Mouse (Mus musculus) forebrain, embryonic 14.5 days (tissue): ENCODE measurements around the gene Ercc2. TPM values are rescaled to one million over a fixed set of nuclear protein-coding genes. Genes with fewer than 3 reads are reported as not detected.

Experiments used
- ATAC-seq: fragments of 200-750 bp; cut with Nextera tagmentation; 2 replicates; pipeline ENCODE4 v1.8.0; 2017; ENCODE audit warnings: mild to moderate bottlenecking, moderate library complexity
- DNase-seq: peaks from one replicate; pipeline ENCODE4 v3.0.0-alpha.2; 2015; ENCODE audit warnings: low spot score
- H3K27ac ChIP-seq: fragments of 300-500 bp; sonication (generic); 2 replicates; pipeline ENCODE4 v1.5.1; 2014; ENCODE audit warnings: low read depth, mild to moderate bottlenecking, control low read depth, low read length, moderate library complexity
- H3K27me3 ChIP-seq: fragments of 300-500 bp; sonication (generic); replicated peaks from 2 replicates; pipeline ENCODE4 v1.6.1; 2014; ENCODE audit warnings: low read length, control low read depth, mixed read lengths; ENCODE audit not compliant: control insufficient read depth, insufficient read depth
- H3K36me3 ChIP-seq: fragments of 300-500 bp; sonication (generic); 2 replicates; pipeline ENCODE4 v1.6.1; 2014; ENCODE audit warnings: low read length, control low read depth; ENCODE audit not compliant: control insufficient read depth, insufficient read depth
- H3K4me1 ChIP-seq: fragments of 300-500 bp; sonication (generic); 2 replicates; pipeline ENCODE4 v1.6.1; 2014; ENCODE audit warnings: antibody characterized with exemption, low read length, control low read depth; ENCODE audit not compliant: control insufficient read depth, insufficient read depth
- H3K4me2 ChIP-seq: fragments of 300-500 bp; sonication (generic); 2 replicates; pipeline ENCODE4 v1.6.1; 2014; ENCODE audit warnings: mild to moderate bottlenecking, control low read depth, low read length
- H3K4me3 ChIP-seq: fragments of 300-500 bp; sonication (generic); 2 replicates; pipeline ENCODE4 v1.5.1; 2014; ENCODE audit warnings: low read depth, low read length, control low read depth
- H3K9ac ChIP-seq: fragments of 300-500 bp; sonication (generic); 2 replicates; pipeline ENCODE4 v1.6.1; 2014; ENCODE audit warnings: mild to moderate bottlenecking, low read length, control low read depth, moderate library complexity
- H3K9me3 ChIP-seq: fragments of 300-500 bp; sonication (generic); replicated peaks from 2 replicates; pipeline ENCODE4 v1.6.1; 2016; ENCODE audit warnings: low read length, control low read depth, mixed read lengths; ENCODE audit not compliant: control insufficient read depth
- WGBS: fragments of 180-500 bp; shearing (Covaris S2); extraction: QIAGEN DNeasy Blood & Tissue Kit; methylation state at CpG from one replicate; pipeline ENCODE4 v1.1.7; 2014; 5-methylcytosine and 5-hydroxymethylcytosine counted together
- polyA plus RNA-seq: library from polyadenylated mRNA; unstranded; fragments of >200 nt; fragmentation: Nextera tagmentation; extraction: Ambion mirVana; gene quantifications from 2 replicates; pipeline ENCODE4 v1.2.1, GENCODE M21; 2014

Gene Ercc2
- polyA plus RNA-seq, 1 experiment from 2014 or later = 15.2 TPM

DNA sequence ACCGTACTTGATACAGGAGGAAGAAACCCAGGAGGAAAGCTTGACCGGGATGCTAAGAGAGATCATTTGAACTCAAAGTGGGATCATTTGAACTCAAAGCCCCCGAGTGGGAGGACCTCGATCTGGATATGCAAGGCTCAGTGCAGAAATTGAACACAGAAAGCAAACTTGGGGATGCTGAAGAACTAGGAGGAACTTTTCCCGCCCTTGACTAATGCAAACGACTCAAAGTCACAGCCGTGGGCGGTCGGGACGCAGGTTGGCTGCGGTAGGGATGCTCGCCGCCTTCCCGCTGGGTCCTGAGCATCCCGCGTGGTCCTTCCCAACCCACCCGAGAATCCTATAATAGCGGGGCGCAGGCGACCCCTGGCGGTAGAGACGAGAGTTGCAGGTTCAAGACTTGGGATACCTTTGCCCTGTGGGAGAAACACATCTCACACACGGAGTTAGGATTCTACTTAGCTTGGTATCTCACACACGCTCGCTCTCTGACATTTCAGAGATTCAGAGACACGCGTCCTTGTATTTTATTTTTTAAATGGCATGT, 39.3 kb upstream of the Ercc2 start:
- peak overlapping the region; percentile 67 for H3K9ac ChIP-seq
- no peaks in the 10 kb centered on the region for H3K9me3 ChIP-seq
- H3K36me3 ChIP-seq = no peaks in the 10 kb centered on the region
- H3K4me3 ChIP-seq = peak overlapping the region; percentile 43
- under 1% methylated on average over 27 of the region's 27 CpGs for WGBS
- H3K4me1 ChIP-seq = peaks cover 24% of the 10 kb centered on the region
- 0 out of 2 replicates have a peak, but pooled peaks cover 3% of the 10 kb centered on the region for H3K27me3 ChIP-seq
- DNase-seq (peak; percentile 89), ATAC-seq (peak; percentile 11; the same call in 1 of the 2 replicates)
- H3K4me2 ChIP-seq = peak overlapping the region; percentile 89
- H3K27ac ChIP-seq = no peak overlapping the region

- peaks cover 24% of the 10 kb centered on the region for H3K4me1 ChIP-seq
- H3K9me3 ChIP-seq = no peaks in the 10 kb centered on the region
- DNase-seq (peak; percentile 85), ATAC-seq (no peak)
- peak overlapping the region; percentile 89; the same call in 1 of the 2 replicates for H3K4me2 ChIP-seq
- 0 out of 2 replicates have a peak, but pooled peaks cover 3% of the 10 kb centered on the region for H3K27me3 ChIP-seq
- H3K36me3 ChIP-seq = peaks cover 4% of the 10 kb centered on the region
- H3K4me3 ChIP-seq = no peak overlapping the region
- no peak overlapping the region for H3K27ac ChIP-seq
- H3K9ac ChIP-seq = no peak overlapping the region
- under 1% methylated on average over 11 of the region's 11 CpGs for WGBS
Observed at GRCm38 (mm10) chr7:19343210-19343808, 38.5 kb upstream of the Ercc2 start.

- 0 out of 2 replicates have a peak, but pooled peaks cover 3% of the 10 kb centered on the region for H3K27me3 ChIP-seq
- no peaks in the 10 kb centered on the region for H3K9me3 ChIP-seq
- ATAC-seq = peak; percentile 15
- peak within 1 kb of the TSS; percentile 83 for H3K4me2 ChIP-seq
- H3K4me1 ChIP-seq = peaks cover 24% of the 10 kb centered on the region
- 29% methylated on average over 12 of the region's 12 CpGs for WGBS
- H3K9ac ChIP-seq = peak within 1 kb of the TSS; percentile 71
- peaks cover 14% of the 10 kb centered on the region for H3K36me3 ChIP-seq
- peak within 1 kb of the TSS; percentile 79 for H3K27ac ChIP-seq
- peak within 1 kb of the TSS; percentile 53 for H3K4me3 ChIP-seq
- no peak for DNase-seq
Observed at GRCm38 (mm10) chr7:19344237-19344847, 37.5 kb upstream of the Ercc2 start, which contains the start of gene Ercc1. Gene Ercc1, plus strand, starts transcription at chr7:19344778.

DNA sequence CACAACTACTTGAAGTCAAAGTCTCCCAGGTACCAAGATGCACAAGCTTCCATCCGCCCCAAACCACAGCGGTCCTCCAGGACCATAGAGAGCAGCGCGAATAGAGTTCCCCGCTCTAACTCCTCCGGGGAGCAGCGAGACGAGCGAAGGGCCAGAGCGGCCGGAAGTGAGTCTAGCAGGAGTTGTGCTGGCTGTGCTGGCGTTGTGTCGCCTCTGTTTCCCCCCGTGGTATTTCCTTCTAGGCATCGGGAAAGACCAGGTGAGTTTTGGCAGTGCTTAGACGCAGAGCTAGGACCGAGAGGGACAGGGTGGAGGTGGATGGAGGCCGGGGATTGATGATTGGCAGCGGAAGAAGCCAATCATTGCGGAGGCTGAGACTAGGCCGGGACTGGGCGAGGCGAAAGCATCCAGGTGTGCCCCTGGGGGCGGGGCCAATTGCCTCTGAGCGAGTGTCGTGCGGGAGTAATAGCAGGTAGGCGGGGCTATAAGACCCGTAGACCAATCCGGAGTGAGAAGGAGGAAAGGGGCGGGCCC, 36.8 kb upstream of the Ercc2 start:
- Histone ChIP-seq H3K4me1 (peaks cover 24% of the 10 kb centered on the region), H3K9me3 (no peaks in the 10 kb centered on the region), H3K9ac (peak overlapping the region; percentile 71), H3K27ac (peak overlapping the region; percentile 79), H3K4me3 (peak overlapping the region; percentile 53), H3K27me3 (0 out of 2 replicates have a peak, but pooled peaks cover 3% of the 10 kb centered on the region), H3K36me3 (peaks cover 20% of the 10 kb centered on the region), H3K4me2 (peak overlapping the region; percentile 83)
- WGBS = under 1% methylated on average over 31 of the region's 31 CpGs
- DNase-seq = peak; percentile 98
- ATAC-seq = peak; percentile 96

- Histone ChIP-seq H3K4me1 (peaks cover 10% of the 10 kb centered on the region), H3K9ac (no peak overlapping the region), H3K9me3 (no peaks in the 10 kb centered on the region), H3K36me3 (peaks cover 55% of the 10 kb centered on the region), H3K4me3 (no peak overlapping the region), H3K27ac (no peak overlapping the region), H3K27me3 (no peaks in the 10 kb centered on the region), H3K4me2 (no peak overlapping the region)
- ATAC-seq (no peak), DNase-seq (no peak)
- 90% methylated on average over 13 of the region's 13 CpGs for WGBS
Observed at GRCm38 (mm10) chr7:19349188-19349915, 32.5 kb upstream of the Ercc2 start.

DNA sequence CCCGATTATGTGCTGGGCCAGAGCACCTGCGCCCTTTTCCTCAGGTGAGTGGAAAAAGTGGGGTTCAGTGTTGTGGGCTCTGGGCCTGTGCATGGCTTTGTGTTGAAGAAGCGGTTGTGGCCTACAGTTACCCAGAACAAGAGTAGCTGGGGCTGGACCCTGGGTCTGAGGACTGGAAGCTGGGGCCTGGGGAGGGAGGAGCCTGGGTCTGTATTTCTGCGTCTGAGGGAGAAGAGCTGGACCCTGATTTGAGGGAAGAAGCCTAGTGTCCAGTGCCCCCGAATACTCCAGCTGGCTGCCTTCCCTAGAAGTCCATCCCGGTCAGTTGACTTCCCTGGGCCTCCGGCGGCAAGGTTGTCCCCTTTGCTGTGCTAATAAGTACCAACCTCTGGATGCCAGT, 31.6 kb upstream of the Ercc2 start:
- Histone ChIP-seq H3K4me2 (no peak overlapping the region), H3K27ac (no peak overlapping the region), H3K9me3 (no peaks in the 10 kb centered on the region), H3K9ac (no peak overlapping the region), H3K4me3 (no peak overlapping the region), H3K27me3 (no peaks in the 10 kb centered on the region), H3K4me1 (peaks cover 7% of the 10 kb centered on the region), H3K36me3 (peaks cover 63% of the 10 kb centered on the region)
- 91% methylated on average over 8 of the region's 8 CpGs for WGBS
- DNase-seq (no peak), ATAC-seq (no peak)

DNA sequence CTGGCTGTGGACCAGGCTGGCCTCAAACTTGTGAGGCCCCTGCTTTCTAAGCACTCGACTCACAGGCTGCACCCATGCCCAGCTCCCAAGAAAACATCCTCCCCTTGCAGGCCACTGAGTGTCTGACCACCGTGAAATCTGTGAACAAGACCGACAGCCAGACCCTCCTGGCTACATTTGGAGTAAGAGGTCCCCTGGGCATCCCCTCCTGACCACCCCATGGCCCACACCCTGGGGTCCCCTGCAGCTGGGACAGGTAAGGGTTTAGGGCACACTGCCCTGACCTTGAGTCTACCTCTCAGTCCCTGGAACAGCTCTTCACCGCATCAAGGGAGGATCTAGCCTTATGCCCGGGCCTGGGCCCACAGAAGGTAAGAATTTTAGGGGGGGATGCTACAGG, 26.8 kb upstream of the Ercc2 start:
- 84% methylated on average over 5 of the region's 5 CpGs for WGBS
- Histone ChIP-seq H3K9me3 (no peaks in the 10 kb centered on the region), H3K4me3 (no peak overlapping the region), H3K27ac (no peak overlapping the region), H3K27me3 (no peaks in the 10 kb centered on the region), H3K4me1 (0 out of 2 replicates have a peak, but pooled peaks cover 2% of the 10 kb centered on the region), H3K36me3 (peaks cover 57% of the 10 kb centered on the region), H3K4me2 (no peak overlapping the region), H3K9ac (no peak overlapping the region)
- ATAC-seq = no peak
- DNase-seq = no peak

DNA sequence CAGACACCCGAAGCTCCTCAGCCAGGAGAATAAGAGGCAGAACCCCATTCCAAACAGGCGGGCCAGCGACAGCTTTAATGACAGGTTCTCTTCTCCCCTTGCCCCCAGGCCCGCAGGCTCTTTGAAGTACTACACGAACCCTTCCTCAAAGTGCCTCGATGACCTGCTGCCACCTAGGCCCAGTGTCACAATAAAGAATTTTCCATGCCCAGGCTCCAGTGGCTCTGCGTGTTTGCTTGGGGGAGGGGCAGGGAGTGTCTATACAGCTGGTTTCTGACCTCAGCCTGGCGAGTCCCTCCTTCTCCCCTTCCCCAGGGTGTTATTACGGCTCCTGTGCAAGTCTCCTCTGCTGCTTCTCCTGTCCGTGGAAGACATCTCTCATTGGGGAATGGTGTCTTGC, 25.5 kb upstream of the Ercc2 start:
- peaks cover 6% of the 10 kb centered on the region; the same call in 1 of the 2 replicates for H3K4me1 ChIP-seq
- ATAC-seq = no peak
- H3K9me3 ChIP-seq = no peaks in the 10 kb centered on the region
- H3K4me3 ChIP-seq = no peak overlapping the region
- peaks cover 47% of the 10 kb centered on the region for H3K36me3 ChIP-seq
- no peak overlapping the region for H3K9ac ChIP-seq
- no peak overlapping the region for H3K27ac ChIP-seq
- H3K27me3 ChIP-seq = no peaks in the 10 kb centered on the region
- no peak for DNase-seq
- no peak overlapping the region for H3K4me2 ChIP-seq
- 87% methylated on average over 10 of the region's 10 CpGs for WGBS
